Mouse (Mus musculus): ENCODE results near the gene Stk19. TPM values are rescaled to one million over a fixed set of nuclear protein-coding genes. Genes with fewer than 3 reads are reported as not detected.

Stk19 gene
- polyA plus RNA-seq, 1 experiment = 17.9 TPM

DNA sequence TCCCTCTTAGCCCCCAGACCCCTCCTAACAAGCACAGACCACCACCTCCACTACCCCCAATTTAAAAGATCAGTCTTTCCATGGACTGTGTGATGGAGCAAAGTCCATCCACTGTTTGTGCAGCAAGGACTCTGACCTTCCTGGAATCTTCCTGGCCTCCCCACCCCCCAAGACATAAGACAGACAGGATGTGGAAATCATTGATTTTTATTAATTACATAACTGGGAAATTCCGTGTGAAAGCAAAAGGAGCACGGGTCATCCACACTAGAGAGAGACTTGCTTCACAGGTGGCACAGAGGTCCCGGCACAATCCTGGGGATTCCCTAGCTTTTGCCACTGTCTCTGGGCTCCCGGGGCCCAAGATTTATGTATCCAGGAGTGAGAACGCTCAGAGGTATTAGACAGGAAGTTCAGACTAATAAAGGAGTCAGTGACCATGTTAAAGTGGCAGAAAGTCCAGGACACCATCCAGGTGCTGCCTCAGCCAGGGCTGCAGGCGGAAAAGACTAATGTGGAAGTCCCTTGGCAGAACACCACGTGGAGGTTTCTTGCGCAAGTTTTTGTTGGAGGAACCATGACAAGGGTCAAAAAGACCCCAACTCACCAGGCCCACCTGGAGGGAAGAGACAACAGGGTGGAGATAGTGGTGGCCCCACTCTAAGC is 25.8 kb upstream of the Stk19 start, which contains the start of gene Cfb:
Gene Cfb, minus strand, starts transcription at position 103 of the 666 bp plus-strand sequence.
- no peak within 1 kb of the TSS for H3K4me3 ChIP-seq (ENCODE audit: insufficient read depth, low read length)
- no peak for TF ChIP-seq CTCF (IDR thresholded peaks at IDR 0.05; ENCODE audit: borderline replicate concordance, insufficient read depth, low read length)
- TF ChIP-seq POLR2A (IDR thresholded peaks at IDR 0.05; ENCODE audit: low read depth, low read length) = no peak
- no peaks in the 10 kb centered on the region for H3K4me1 ChIP-seq (ENCODE audit: control insufficient read depth, insufficient read depth, low read length)
- H3K27ac ChIP-seq (ENCODE audit: insufficient read depth, low read length) = no peak within 1 kb of the TSS

DNA sequence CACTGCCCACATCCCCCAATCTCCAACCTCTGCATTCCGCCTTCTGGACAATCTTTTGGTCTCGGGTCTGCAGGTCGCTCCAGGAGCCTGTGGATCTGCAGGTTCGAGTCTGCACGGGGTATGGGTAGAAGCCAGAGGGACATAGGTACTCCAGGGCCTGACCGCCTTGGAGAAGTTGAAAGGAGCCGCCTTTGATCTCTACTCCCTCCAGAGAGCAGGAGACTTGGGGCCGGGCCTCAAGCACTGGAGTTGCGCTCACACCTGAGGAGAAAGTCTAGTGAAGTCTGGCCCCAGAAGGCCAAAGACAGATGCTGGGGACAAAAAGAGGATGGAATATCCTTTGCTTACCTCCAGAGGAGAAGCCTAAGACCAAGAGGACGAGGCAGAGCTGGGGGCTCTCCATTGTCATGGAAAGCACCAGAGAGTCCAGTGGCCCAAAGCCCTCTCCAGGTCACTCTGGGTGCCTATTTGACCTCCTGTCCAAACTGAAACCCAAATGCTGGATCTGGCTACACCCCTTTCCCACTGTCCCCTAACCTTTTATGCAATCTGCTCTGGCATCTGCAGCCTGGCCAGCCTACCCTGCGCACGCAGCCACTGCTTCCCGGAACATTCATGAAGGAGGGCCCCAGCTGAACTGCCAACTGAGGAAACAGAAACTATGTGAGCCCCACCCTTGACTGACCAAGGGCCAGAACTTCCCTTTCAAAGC is 25.1 kb upstream of the Stk19 start:
- TF ChIP-seq POLR2A (IDR thresholded peaks at IDR 0.05; ENCODE audit: low read depth, low read length) = no peak
- no peak for TF ChIP-seq CTCF (IDR thresholded peaks at IDR 0.05; ENCODE audit: borderline replicate concordance, insufficient read depth, low read length)
- Histone ChIP-seq H3K27ac (ENCODE audit: insufficient read depth, low read length) (no peak overlapping the region), H3K4me1 (ENCODE audit: control insufficient read depth, insufficient read depth, low read length) (no peaks in the 10 kb centered on the region), H3K4me3 (ENCODE audit: insufficient read depth, low read length) (no peak overlapping the region)

- H3K27ac ChIP-seq (ENCODE audit: insufficient read depth, low read length) = no peak overlapping the region
- TF ChIP-seq POLR2A (IDR thresholded peaks at IDR 0.05; ENCODE audit: low read depth, low read length) = no peak
- TF ChIP-seq CTCF (IDR thresholded peaks at IDR 0.05; ENCODE audit: borderline replicate concordance, insufficient read depth, low read length) = no peak
- H3K4me1 ChIP-seq (ENCODE audit: control insufficient read depth, insufficient read depth, low read length) = no peaks in the 10 kb centered on the region
- H3K4me3 ChIP-seq (ENCODE audit: insufficient read depth, low read length) = no peak overlapping the region
Observed at GRCm38 (mm10) chr17:34860514-34860913, 23.8 kb upstream of the Stk19 start.

DNA sequence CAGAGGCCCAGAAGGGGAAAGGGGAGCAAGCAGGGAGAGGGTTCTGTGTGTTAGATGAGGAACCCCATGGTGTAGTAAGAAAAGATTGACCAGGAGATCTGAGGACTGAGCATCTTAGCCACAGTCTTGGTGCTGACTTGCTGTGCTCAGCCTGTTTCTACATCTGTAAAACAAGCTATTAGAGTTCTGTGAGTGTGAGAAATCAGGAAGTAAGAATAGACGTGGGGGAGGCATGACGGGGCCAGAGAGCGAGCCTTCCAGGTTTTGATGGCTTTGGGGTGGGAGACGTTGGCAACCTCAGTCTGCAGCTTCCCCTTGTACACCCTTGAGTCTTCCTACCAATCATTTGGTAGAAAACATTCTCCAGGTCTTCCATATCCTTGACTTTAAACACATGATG is 21.9 kb upstream of the Stk19 start:
- TF ChIP-seq CTCF (IDR thresholded peaks at IDR 0.05; ENCODE audit: borderline replicate concordance, insufficient read depth, low read length) = no peak
- no peak for TF ChIP-seq POLR2A (IDR thresholded peaks at IDR 0.05; ENCODE audit: low read depth, low read length)
- H3K4me3 ChIP-seq (ENCODE audit: insufficient read depth, low read length) = no peak overlapping the region
- no peak overlapping the region for H3K27ac ChIP-seq (ENCODE audit: insufficient read depth, low read length)
- H3K4me1 ChIP-seq (ENCODE audit: control insufficient read depth, insufficient read depth, low read length) = no peaks in the 10 kb centered on the region

GRCm38 (mm10) chr17:34855825-34856224 is 19.1 kb upstream of the Stk19 start:
- H3K4me3 ChIP-seq (ENCODE audit: insufficient read depth, low read length) = no peak overlapping the region
- no peak for TF ChIP-seq POLR2A (IDR thresholded peaks at IDR 0.05; ENCODE audit: low read depth, low read length)
- peak; percentile 62 for TF ChIP-seq CTCF (IDR thresholded peaks at IDR 0.05; ENCODE audit: borderline replicate concordance, insufficient read depth, low read length)
- 0 out of 2 replicates have a peak, but pooled peaks cover 3% of the 10 kb centered on the region for H3K4me1 ChIP-seq (ENCODE audit: control insufficient read depth, insufficient read depth, low read length)
- no peak overlapping the region for H3K27ac ChIP-seq (ENCODE audit: insufficient read depth, low read length)

- TF ChIP-seq POLR2A (IDR thresholded peaks at IDR 0.05; ENCODE audit: low read depth, low read length) (no peak), CTCF (IDR thresholded peaks at IDR 0.05; ENCODE audit: borderline replicate concordance, insufficient read depth, low read length) (no peak)
- Histone ChIP-seq H3K4me1 (ENCODE audit: control insufficient read depth, insufficient read depth, low read length) (0 out of 2 replicates have a peak, but pooled peaks cover 3% of the 10 kb centered on the region), H3K4me3 (ENCODE audit: insufficient read depth, low read length) (no peak overlapping the region), H3K27ac (ENCODE audit: insufficient read depth, low read length) (no peak overlapping the region)
Observed at GRCm38 (mm10) chr17:34854761-34855160, 18.0 kb upstream of the Stk19 start.

DNA sequence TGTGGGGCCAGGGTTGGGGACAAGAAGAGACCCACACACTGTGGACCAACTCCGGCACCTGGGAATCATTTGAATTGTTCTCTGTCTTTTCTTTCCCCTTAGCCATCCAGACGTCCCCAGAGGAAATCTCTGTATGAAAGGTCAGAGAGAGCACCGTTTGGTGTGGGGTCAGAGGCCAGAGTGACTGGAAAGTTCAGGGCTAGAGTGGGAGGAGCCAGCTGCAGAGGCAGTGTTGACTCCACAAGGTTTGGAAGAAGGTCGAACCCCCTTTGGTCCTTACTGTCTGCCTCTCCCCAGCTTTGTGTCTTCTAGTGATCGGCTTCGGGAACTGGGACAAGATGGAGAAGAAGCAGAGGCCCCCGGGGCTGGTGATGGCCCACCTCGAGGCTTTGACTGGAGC is 16.8 kb upstream of the Stk19 start:
- no peak overlapping the region for H3K4me3 ChIP-seq (ENCODE audit: insufficient read depth, low read length)
- no peak overlapping the region for H3K27ac ChIP-seq (ENCODE audit: insufficient read depth, low read length)
- TF ChIP-seq CTCF (IDR thresholded peaks at IDR 0.05; ENCODE audit: borderline replicate concordance, insufficient read depth, low read length) (no peak), POLR2A (IDR thresholded peaks at IDR 0.05; ENCODE audit: low read depth, low read length) (no peak)
- 0 out of 2 replicates have a peak, but pooled peaks cover 3% of the 10 kb centered on the region for H3K4me1 ChIP-seq (ENCODE audit: control insufficient read depth, insufficient read depth, low read length)

DNA sequence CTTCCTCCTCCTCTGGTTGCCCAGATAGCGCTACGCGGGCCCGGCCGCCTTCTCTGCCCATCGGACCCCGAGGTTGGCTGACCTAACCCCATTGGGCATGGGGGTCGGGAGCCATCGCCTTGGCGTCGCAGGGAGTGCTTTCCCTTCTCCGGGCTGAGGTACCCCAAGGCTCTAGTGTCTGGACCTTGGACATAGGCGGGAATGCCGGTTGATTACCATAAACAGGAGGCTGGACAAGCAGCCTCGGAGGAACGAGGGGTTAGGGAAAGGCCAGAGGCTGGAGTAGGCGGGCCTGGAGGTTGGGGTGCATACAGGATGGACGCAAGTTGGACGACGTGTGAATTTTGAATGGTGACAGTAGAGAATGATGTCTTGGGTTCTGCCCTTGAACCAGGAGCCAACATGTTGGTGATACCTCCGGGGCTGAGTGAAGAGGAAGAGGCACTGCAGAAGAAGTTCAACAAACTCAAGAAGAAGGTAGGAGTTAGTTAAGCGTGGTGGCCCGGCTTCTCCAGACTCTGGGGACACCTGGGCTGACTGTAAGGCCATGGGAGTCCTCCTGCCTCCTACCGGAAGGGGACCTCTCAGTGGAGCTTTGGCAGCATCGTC is 13.9 kb upstream of the Stk19 start:
- TF ChIP-seq CTCF (IDR thresholded peaks at IDR 0.05; ENCODE audit: borderline replicate concordance, insufficient read depth, low read length) (no peak), POLR2A (IDR thresholded peaks at IDR 0.05; ENCODE audit: low read depth, low read length) (no peak)
- Histone ChIP-seq H3K27ac (ENCODE audit: insufficient read depth, low read length) (no peak overlapping the region), H3K4me3 (ENCODE audit: insufficient read depth, low read length) (peak overlapping the region; percentile 84), H3K4me1 (ENCODE audit: control insufficient read depth, insufficient read depth, low read length) (0 out of 2 replicates have a peak, but pooled peaks cover 3% of the 10 kb centered on the region)

- 0 out of 2 replicates have a peak, but pooled peaks cover 3% of the 10 kb centered on the region for H3K4me1 ChIP-seq (ENCODE audit: control insufficient read depth, insufficient read depth, low read length)
- H3K4me3 ChIP-seq (ENCODE audit: insufficient read depth, low read length) = peak within 1 kb of the TSS; percentile 88
Observed at GRCm38 (mm10) chr17:34849722-34850516, 13.2 kb upstream of the Stk19 start, which contains the start of the genes Skiv2l and Nelfe. TSS of gene Skiv2l (minus strand) at chr17:34850210. TSS of gene Nelfe (plus strand) at chr17:34850391.

More at GRCm38 (mm10) chr17:34849722-34850516, 13.2 kb upstream of the Stk19 start, which contains the start of the genes Skiv2l and Nelfe:
- H3K27ac ChIP-seq (ENCODE audit: insufficient read depth, low read length) = no peak within 1 kb of the TSS
- TF ChIP-seq CTCF (IDR thresholded peaks at IDR 0.05; ENCODE audit: borderline replicate concordance, insufficient read depth, low read length) = no peak
- TF ChIP-seq POLR2A (IDR thresholded peaks at IDR 0.05; ENCODE audit: low read depth, low read length) = peak; percentile 64

Measured in embryonic fibroblast, embryonic 13.5 days (primary cell).